Mouse (Mus musculus): ENCODE data around the gene Hspb3. TPM values are rescaled to one million over a fixed set of nuclear protein-coding genes. Genes with fewer than 3 reads are reported as not detected.

Hspb3 gene
- total RNA-seq, 2 experiments from 2014 or later: 0.99 to 2.2 TPM

Other genes starting within 250 kb of the Hspb3 start
- 10 to 100 TPM; 22.7 to 23.5 TPM for gene Snx18, start 45.1 kb downstream of the Hspb3 start, total RNA-seq (2021)
- 10 to 100 TPM; 57.4 to 61.0 TPM for gene Arl15, start 130.8 kb upstream of the Hspb3 start, total RNA-seq (2021)